Mouse (Mus musculus): ENCODE measurements around the gene Esyt1. TPM values are rescaled to one million over a fixed set of nuclear protein-coding genes. Genes with fewer than 3 reads are reported as not detected.

The Esyt1 gene
- polyA plus RNA-seq, 1 experiment from 2014 or later: 10.9 TPM

DNA sequence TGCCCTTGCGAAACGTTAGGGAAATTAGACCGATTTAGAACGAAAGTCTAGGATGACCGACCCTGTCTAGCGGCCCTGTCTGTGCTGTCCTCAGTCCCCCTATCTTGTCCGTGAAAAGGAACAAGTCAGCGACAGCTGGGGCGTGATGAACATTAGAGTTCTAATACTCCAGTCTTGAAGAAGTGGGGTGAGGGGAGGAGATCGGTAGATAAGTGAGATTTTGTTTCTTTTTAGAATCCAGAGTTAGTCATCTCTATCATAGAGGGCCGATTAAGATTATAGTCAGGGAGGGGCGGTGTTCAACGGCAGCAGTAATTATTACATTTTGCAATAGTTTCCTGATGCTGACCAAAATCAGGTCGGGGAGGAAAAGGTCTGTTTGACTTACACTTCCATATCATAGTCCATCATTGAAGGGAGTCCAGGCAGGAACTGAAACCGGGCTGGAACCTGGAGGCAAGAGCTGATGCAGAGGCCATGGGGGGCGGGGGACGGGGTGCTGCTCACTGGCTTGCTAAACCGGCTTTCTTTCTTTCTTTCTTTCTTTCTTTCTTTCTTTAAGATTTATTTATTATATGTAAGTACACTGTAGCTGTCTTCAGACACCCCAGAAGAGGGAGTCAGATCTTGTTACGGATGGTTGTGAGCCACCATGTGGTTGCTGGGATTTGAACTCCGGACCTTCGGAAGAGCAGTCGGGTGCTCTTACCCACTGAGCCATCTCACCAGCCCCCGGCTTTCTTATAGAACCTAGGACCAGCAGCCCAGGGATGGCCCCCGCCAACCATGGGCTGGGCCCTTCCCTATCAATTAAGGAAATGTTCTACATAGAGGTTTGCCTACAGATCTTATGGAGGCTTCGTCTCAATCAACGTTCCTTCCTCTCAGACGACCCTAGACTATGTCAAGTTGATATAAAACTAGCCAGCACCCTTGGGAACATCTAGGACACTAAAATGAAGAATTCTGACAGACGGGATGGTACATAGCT, 990 bp upstream of the Esyt1 start:
- peaks cover 6% of the 10 kb centered on the region for H3K4me1 ChIP-seq (ENCODE audit: control insufficient read depth, insufficient read depth, low read length)
- DNase-seq (no peak), ATAC-seq (ENCODE audit: low FRiP score, low TSS enrichment) (no peak)
- no peaks in the 10 kb centered on the region for H3K36me3 ChIP-seq (ENCODE audit: control insufficient read depth, insufficient read depth, low read length)
- no peaks in the 10 kb centered on the region for H3K9me3 ChIP-seq (ENCODE audit: control insufficient read depth, low read length)
- no peak overlapping the region for H3K27ac ChIP-seq (replicated peaks; ENCODE audit: low read depth, low read length)
- peak overlapping the region; percentile 100 for H3K4me2 ChIP-seq (ENCODE audit: low read length)
- H3K27me3 ChIP-seq (ENCODE audit: control insufficient read depth, insufficient read depth, low read length): peaks cover 10% of the 10 kb centered on the region; the same call in 1 of the 2 replicates
- H3K9ac ChIP-seq (replicated peaks; ENCODE audit: low read length): no peak overlapping the region; the same call in 1 of the 2 replicates
- WGBS: 28% methylated on average over 28 of the region's 28 CpGs
- H3K4me3 ChIP-seq (replicated peaks; ENCODE audit: low read depth, low read length): peak overlapping the region; percentile 58

DNA sequence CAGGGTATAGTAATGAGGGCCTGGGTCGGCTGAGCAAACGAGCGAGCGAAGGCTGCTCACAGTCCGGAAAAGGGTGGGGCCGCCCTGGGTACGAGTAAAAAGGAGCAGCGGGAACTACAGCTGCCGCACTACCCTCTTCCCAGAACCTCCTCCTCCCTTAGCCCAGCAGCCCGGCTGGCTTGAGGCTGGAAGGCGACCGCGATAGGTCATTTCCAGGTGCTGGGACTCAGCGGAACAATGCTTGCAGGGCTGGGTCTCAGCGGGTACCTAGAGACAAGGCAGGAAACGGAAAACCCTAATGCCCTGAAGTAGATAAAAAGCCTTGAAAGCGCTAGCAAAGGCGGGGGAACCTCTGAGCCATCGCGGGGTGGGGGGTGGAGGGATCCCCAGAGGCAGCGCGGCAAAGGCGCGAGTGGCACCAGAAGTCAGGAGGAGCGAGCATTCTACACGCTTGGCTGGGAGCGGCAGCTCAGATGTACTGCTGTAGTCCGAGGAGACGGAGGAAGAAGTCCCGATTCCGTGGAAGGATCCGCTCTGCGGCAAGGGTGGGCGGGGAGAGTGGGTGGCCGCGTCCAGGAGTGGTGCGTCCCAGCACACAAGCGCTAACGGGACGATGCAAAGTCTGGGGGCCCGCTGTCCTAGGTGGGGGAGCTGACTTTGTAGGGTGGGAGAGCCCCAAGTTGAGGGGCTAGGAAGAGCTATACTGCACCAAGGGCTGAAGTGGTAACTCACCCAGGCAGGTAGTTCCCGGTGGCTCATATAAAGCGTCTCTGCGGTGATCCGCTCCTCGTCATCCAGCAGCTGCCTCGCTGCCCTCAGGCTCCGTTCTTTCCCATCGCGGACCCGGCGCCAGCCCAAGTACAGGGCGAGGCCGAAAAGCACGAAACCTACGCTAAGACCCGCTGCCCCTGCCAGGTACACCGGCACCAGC, 674 bp downstream of the Esyt1 start:
- DNase-seq (peak; percentile 76), ATAC-seq (ENCODE audit: low FRiP score, low TSS enrichment) (peak; percentile 41)
- peaks cover 6% of the 10 kb centered on the region for H3K4me1 ChIP-seq (ENCODE audit: control insufficient read depth, insufficient read depth, low read length)
- H3K27me3 ChIP-seq (ENCODE audit: control insufficient read depth, insufficient read depth, low read length): peaks cover 10% of the 10 kb centered on the region; the same call in 1 of the 2 replicates
- H3K9ac ChIP-seq (replicated peaks; ENCODE audit: low read length): peak overlapping the region; percentile 71
- H3K4me3 ChIP-seq (replicated peaks; ENCODE audit: low read depth, low read length): peak overlapping the region; percentile 58
- H3K27ac ChIP-seq (replicated peaks; ENCODE audit: low read depth, low read length): peak overlapping the region; percentile 45; the same call in 1 of the 2 replicates
- no peaks in the 10 kb centered on the region for H3K36me3 ChIP-seq (ENCODE audit: control insufficient read depth, insufficient read depth, low read length)
- WGBS: under 1% methylated on average over 58 of the region's 58 CpGs
- peak overlapping the region; percentile 100 for H3K4me2 ChIP-seq (ENCODE audit: low read length)
- no peaks in the 10 kb centered on the region for H3K9me3 ChIP-seq (ENCODE audit: control insufficient read depth, low read length)

GRCm38 (mm10) chr10:128524111-128524731, 1.4 kb downstream of the Esyt1 start:
- Histone ChIP-seq H3K4me3 (replicated peaks; ENCODE audit: low read depth, low read length) (peak overlapping the region; percentile 58), H3K27ac (replicated peaks; ENCODE audit: low read depth, low read length) (no peak overlapping the region), H3K36me3 (ENCODE audit: control insufficient read depth, insufficient read depth, low read length) (no peaks in the 10 kb centered on the region), H3K27me3 (ENCODE audit: control insufficient read depth, insufficient read depth, low read length) (peaks cover 10% of the 10 kb centered on the region; the same call in 1 of the 2 replicates), H3K4me2 (ENCODE audit: low read length) (peak overlapping the region; percentile 100), H3K9ac (replicated peaks; ENCODE audit: low read length) (peak overlapping the region; percentile 71), H3K9me3 (ENCODE audit: control insufficient read depth, low read length) (no peaks in the 10 kb centered on the region), H3K4me1 (ENCODE audit: control insufficient read depth, insufficient read depth, low read length) (peaks cover 6% of the 10 kb centered on the region)
- ATAC-seq (ENCODE audit: low FRiP score, low TSS enrichment): no peak
- WGBS: 6% methylated on average over 11 of the region's 11 CpGs
- peak; percentile 25 for DNase-seq

DNA sequence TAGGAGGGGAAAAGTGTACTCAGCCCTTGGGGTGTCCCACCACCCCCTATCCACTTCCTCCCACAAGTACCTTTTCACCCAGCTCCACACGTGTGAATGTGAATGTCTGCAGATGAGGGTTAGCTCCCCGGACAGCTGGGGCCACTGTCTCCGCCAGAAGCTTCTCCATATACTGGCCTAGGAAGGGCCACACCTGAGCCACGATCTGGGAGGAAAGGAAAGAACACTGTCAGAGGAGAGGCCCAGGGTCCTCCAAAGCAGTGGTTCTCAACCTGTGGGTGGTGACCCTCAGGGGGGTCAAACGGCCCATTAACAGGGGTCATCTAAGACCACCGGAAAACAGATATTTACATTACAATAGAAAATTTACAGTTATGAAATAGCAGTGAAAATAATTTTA, 3.3 kb downstream of the Esyt1 start:
- no peak for ATAC-seq (ENCODE audit: low FRiP score, low TSS enrichment)
- Histone ChIP-seq H3K4me1 (ENCODE audit: control insufficient read depth, insufficient read depth, low read length) (peaks cover 6% of the 10 kb centered on the region), H3K27me3 (ENCODE audit: control insufficient read depth, insufficient read depth, low read length) (peaks cover 10% of the 10 kb centered on the region; the same call in 1 of the 2 replicates), H3K9ac (replicated peaks; ENCODE audit: low read length) (no peak overlapping the region), H3K4me2 (ENCODE audit: low read length) (no peak overlapping the region), H3K9me3 (ENCODE audit: control insufficient read depth, low read length) (no peaks in the 10 kb centered on the region), H3K36me3 (ENCODE audit: control insufficient read depth, insufficient read depth, low read length) (no peaks in the 10 kb centered on the region), H3K27ac (replicated peaks; ENCODE audit: low read depth, low read length) (no peak overlapping the region), H3K4me3 (replicated peaks; ENCODE audit: low read depth, low read length) (no peak overlapping the region)
- WGBS: 76% methylated on average over 6 of the region's 6 CpGs
- no peak for DNase-seq

DNA sequence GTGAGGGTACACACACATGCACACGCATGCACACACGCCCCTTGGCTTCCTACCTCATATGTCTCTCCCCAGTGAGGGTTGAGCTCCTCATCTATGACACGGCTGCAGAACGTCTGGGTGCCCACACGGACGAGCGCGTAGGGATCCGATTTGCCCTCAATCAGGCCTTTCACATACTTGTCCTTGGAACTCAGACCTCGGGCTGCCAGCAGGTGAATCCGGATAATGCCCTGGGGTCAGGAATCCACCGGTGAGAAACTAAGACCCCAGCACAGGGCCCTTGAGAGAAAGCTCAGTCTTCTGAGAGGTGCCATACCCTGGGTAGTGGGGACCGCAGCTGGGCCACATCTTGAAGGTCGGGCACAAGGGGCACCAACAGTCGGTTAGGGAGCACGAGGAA, 5.1 kb downstream of the Esyt1 start:
- Histone ChIP-seq H3K4me3 (replicated peaks; ENCODE audit: low read depth, low read length) (no peak overlapping the region), H3K27me3 (ENCODE audit: control insufficient read depth, insufficient read depth, low read length) (peaks cover 15% of the 10 kb centered on the region; the same call in 1 of the 2 replicates), H3K9me3 (ENCODE audit: control insufficient read depth, low read length) (no peaks in the 10 kb centered on the region), H3K9ac (replicated peaks; ENCODE audit: low read length) (no peak overlapping the region), H3K36me3 (ENCODE audit: control insufficient read depth, insufficient read depth, low read length) (no peaks in the 10 kb centered on the region), H3K4me2 (ENCODE audit: low read length) (no peak overlapping the region), H3K27ac (replicated peaks; ENCODE audit: low read depth, low read length) (no peak overlapping the region), H3K4me1 (ENCODE audit: control insufficient read depth, insufficient read depth, low read length) (peaks cover 3% of the 10 kb centered on the region; the same call in 1 of the 2 replicates)
- WGBS: 88% methylated on average over 16 of the region's 16 CpGs
- ATAC-seq (ENCODE audit: low FRiP score, low TSS enrichment) (no peak), DNase-seq (no peak)

- Histone ChIP-seq H3K4me1 (ENCODE audit: control insufficient read depth, insufficient read depth, low read length) (no peaks in the 10 kb centered on the region), H3K9me3 (ENCODE audit: control insufficient read depth, low read length) (no peaks in the 10 kb centered on the region), H3K9ac (replicated peaks; ENCODE audit: low read length) (no peak overlapping the region), H3K36me3 (ENCODE audit: control insufficient read depth, insufficient read depth, low read length) (no peaks in the 10 kb centered on the region), H3K4me3 (replicated peaks; ENCODE audit: low read depth, low read length) (no peak overlapping the region), H3K27ac (replicated peaks; ENCODE audit: low read depth, low read length) (no peak overlapping the region), H3K4me2 (ENCODE audit: low read length) (no peak overlapping the region), H3K27me3 (ENCODE audit: control insufficient read depth, insufficient read depth, low read length) (peaks cover 8% of the 10 kb centered on the region; the same call in 1 of the 2 replicates)
- DNase-seq: peak; percentile 44
- 69% methylated on average over 7 of the region's 7 CpGs for WGBS
- ATAC-seq (ENCODE audit: low FRiP score, low TSS enrichment): no peak
These were observed 6.8 kb downstream of the Esyt1 start for GRCm38 (mm10) chr10:128518833-128519232.

DNA sequence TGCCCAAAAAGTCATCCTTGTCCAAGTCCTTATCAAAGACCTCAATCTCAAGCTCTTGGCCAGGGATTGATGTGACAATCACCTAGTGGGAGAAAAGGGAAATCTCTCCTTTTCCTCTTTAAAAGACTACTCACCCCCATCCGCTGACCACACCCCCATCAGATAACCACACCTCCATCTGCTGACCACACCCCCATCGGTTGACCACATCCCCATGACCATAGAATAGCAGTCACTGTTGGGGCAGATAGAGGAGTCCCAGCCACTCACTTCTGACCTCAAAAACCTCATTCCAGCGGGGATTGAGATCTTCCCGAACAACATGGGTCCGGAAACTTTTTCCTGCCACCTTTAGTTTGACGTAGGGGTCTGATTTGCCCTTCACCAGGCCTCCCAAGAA, 9.0 kb downstream of the Esyt1 start:
- H3K4me2 ChIP-seq (ENCODE audit: low read length): no peak overlapping the region
- H3K27me3 ChIP-seq (ENCODE audit: control insufficient read depth, insufficient read depth, low read length): peaks cover 6% of the 10 kb centered on the region; the same call in 1 of the 2 replicates
- DNase-seq (no peak), ATAC-seq (ENCODE audit: low FRiP score, low TSS enrichment) (no peak)
- 27% methylated on average over 6 of the region's 6 CpGs for WGBS
- H3K9ac ChIP-seq (replicated peaks; ENCODE audit: low read length): no peak overlapping the region
- no peaks in the 10 kb centered on the region for H3K9me3 ChIP-seq (ENCODE audit: control insufficient read depth, low read length)
- H3K27ac ChIP-seq (replicated peaks; ENCODE audit: low read depth, low read length): no peak overlapping the region
- H3K36me3 ChIP-seq (ENCODE audit: control insufficient read depth, insufficient read depth, low read length): peaks cover 5% of the 10 kb centered on the region; the same call in 1 of the 2 replicates
- H3K4me1 ChIP-seq (ENCODE audit: control insufficient read depth, insufficient read depth, low read length): no peaks in the 10 kb centered on the region
- no peak overlapping the region for H3K4me3 ChIP-seq (replicated peaks; ENCODE audit: low read depth, low read length)

GRCm38 (mm10) chr10:128516029-128516428, 9.6 kb downstream of the Esyt1 start:
- Histone ChIP-seq H3K36me3 (ENCODE audit: control insufficient read depth, insufficient read depth, low read length) (peaks cover 5% of the 10 kb centered on the region; the same call in 1 of the 2 replicates), H3K9ac (replicated peaks; ENCODE audit: low read length) (no peak overlapping the region), H3K9me3 (ENCODE audit: control insufficient read depth, low read length) (no peaks in the 10 kb centered on the region), H3K4me2 (ENCODE audit: low read length) (no peak overlapping the region), H3K4me1 (ENCODE audit: control insufficient read depth, insufficient read depth, low read length) (no peaks in the 10 kb centered on the region), H3K27me3 (ENCODE audit: control insufficient read depth, insufficient read depth, low read length) (peaks cover 6% of the 10 kb centered on the region; the same call in 1 of the 2 replicates), H3K4me3 (replicated peaks; ENCODE audit: low read depth, low read length) (no peak overlapping the region), H3K27ac (replicated peaks; ENCODE audit: low read depth, low read length) (no peak overlapping the region)
- DNase-seq (no peak), ATAC-seq (ENCODE audit: low FRiP score, low TSS enrichment) (no peak)
- WGBS: 19% methylated on average over 20 of the region's 20 CpGs
